23 mouse cellular contexts compared by ENCODE assay signal in the genomic region with DNA sequence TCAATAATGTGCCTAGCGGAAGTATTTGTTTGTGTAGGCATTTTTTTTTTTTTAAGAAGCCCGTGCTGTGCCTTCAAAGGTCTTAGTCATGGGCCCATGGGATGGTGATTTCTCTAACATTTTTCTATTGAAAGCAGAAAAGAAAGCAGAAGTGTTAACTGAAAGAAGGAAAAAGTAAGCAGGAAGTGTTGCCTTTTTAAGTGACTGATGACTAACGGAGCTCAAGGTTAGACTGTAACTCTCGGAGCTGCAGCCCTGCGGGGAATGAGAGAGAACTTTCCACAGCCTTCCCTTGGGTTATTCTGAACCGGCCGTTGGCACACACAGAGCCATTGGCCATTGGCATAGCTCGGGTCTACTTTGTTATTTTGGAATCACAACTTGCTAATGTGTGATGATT.
DNase-seq lines count a peak whose midpoint lies in the region; ATAC-seq and TF ChIP-seq lines count a peak whose summit lies in the region.
"Had no signal": no experiment of that assay in that cellular context is flagged by ENCODE, and none has a peak within 500 bp of the region (broad histone marks: within the 10 kb centered on the region; RNA-seq: fewer than 3 reads in every experiment).

No protein-coding gene starts in this region.

- no peaks in the 10 kb centered on the region for H3K27me3 ChIP-seq in forebrain, postnatal 0 days (ENCODE audit: insufficient read depth, low read length)
- H3K27me3 ChIP-seq: forebrain, embryonic 13.5 days; heart, embryonic 13.5 days; kidney, embryonic 15.5 days; limb, embryonic 12.5 days; liver, embryonic 12.5 days had no signal

- DNase-seq in 3T3-L1 (ENCODE audit: low read depth, low spot score) (peak; percentile 58), A20 (ENCODE audit: low read depth, low spot score) (peak; percentile 13)
- peak; percentile 70 for DNase-seq in adrenal gland, postnatal 14 days
- no peak for DNase-seq in gastrocnemius, postnatal 10 days
- DNase-seq in forebrain, postnatal 0 days, result no peak
- DNase-seq in left cerebral cortex, postnatal 36 days (ENCODE audit: low spot score in 2 of 2), result no peak
- DNase-seq: cerebellum, adult 8-10 months; gastrocnemius, postnatal 36 days; heart, postnatal 4 days; lung, adult 2 months; lung, postnatal 36 days; right cerebral cortex, postnatal 4 days had no signal

- peak overlapping the region; percentile 42 for H3K27ac ChIP-seq in macrophage
- no peak overlapping the region for H3K27ac ChIP-seq in forebrain, postnatal 0 days (ENCODE audit: low read depth, low read length)
- H3K27ac ChIP-seq: forebrain, embryonic 13.5 days; heart, embryonic 13.5 days; kidney, embryonic 15.5 days; limb, embryonic 12.5 days; liver, embryonic 12.5 days; stomach, postnatal 0 days had no signal

- no peaks in the 10 kb centered on the region for H3K4me1 ChIP-seq in forebrain, postnatal 0 days (ENCODE audit: insufficient read depth)
- H3K4me1 ChIP-seq: heart, embryonic 13.5 days; kidney, embryonic 15.5 days; limb, embryonic 12.5 days; liver, embryonic 12.5 days had no signal

- H3K36me3 ChIP-seq in macrophage (ENCODE audit: inconsistent target), result no peaks in the 10 kb centered on the region
- H3K36me3 ChIP-seq in forebrain, postnatal 0 days (ENCODE audit: insufficient read depth), result no peaks in the 10 kb centered on the region; the same call in 1 of the 2 replicates
- H3K36me3 ChIP-seq: heart, embryonic 13.5 days; kidney, embryonic 15.5 days; limb, embryonic 12.5 days; liver, embryonic 12.5 days had no signal

- no peaks in the 10 kb centered on the region for H3K79me2 ChIP-seq in macrophage (ENCODE audit: inconsistent target)

- intact Hi-C loops in left cerebral cortex, postnatal 36 days (cut with DNase I), result no loop called here

- H3K9ac ChIP-seq in forebrain, postnatal 0 days, result no peak overlapping the region
- H3K9ac ChIP-seq: forebrain, embryonic 13.5 days; heart, embryonic 13.5 days; kidney, embryonic 15.5 days; limb, embryonic 12.5 days; liver, embryonic 12.5 days had no signal

- H3K4me3 ChIP-seq in macrophage (ENCODE audit: inconsistent target), result no peak overlapping the region
- no peak overlapping the region for H3K4me3 ChIP-seq in forebrain, postnatal 0 days (ENCODE audit: low read depth, low read length)
- H3K4me3 ChIP-seq: erythroblast, embryonic 14.5 days; forebrain, embryonic 13.5 days; heart, embryonic 13.5 days; kidney, embryonic 15.5 days; limb, embryonic 12.5 days; liver, embryonic 12.5 days had no signal

- no peak overlapping the region for H3K4me2 ChIP-seq in forebrain, postnatal 0 days (ENCODE audit: low read depth)
- H3K4me2 ChIP-seq: forebrain, embryonic 13.5 days; heart, embryonic 13.5 days; kidney, embryonic 15.5 days; limb, embryonic 12.5 days; liver, embryonic 12.5 days had no signal

- TF ChIP-seq CTCF in forebrain, postnatal 0 days (IDR thresholded peaks at IDR 0.05; ENCODE audit: low read depth), result no peak

- 6% methylated on average over 8 of the region's 8 CpGs for WGBS in macrophage (ENCODE audit: missing documents)
- WGBS in forebrain, postnatal 0 days, result 68% methylated on average over 8 of the region's 8 CpGs

- no peak for ATAC-seq in forebrain, postnatal 0 days
- ATAC-seq: forebrain, embryonic 13.5 days; hindbrain, embryonic 16.5 days; intestine, embryonic 16.5 days; liver, embryonic 12.5 days; midbrain, embryonic 16.5 days had no signal

- H3K9me3 ChIP-seq in forebrain, postnatal 0 days (ENCODE audit: low read length), result no peaks in the 10 kb centered on the region
- H3K9me3 ChIP-seq: forebrain, embryonic 13.5 days; heart, embryonic 13.5 days; kidney, embryonic 15.5 days; limb, embryonic 12.5 days; liver, embryonic 12.5 days had no signal

Comparison
In these comparisons a context has a peak if more than half of its experiments do, and no peak if none do; other contexts are left out.
1. DNase-seq: peak in 3T3-L1 (single experiment), A20 (single experiment) and adrenal gland, postnatal 14 days (single experiment); none in gastrocnemius, postnatal 10 days (single experiment), forebrain, postnatal 0 days (single experiment) and left cerebral cortex, postnatal 36 days (0 of 2).